Mouse (Mus musculus) hindbrain, postnatal 0 days (tissue): ENCODE measurements around the gene 2010111I01Rik. TPM values are rescaled to one million over a fixed set of nuclear protein-coding genes. Genes with fewer than 3 reads are reported as not detected.

Experiments used
- ATAC-seq: fragments of 200-750 bp; cut with Nextera tagmentation; 2 replicates; pipeline ENCODE4 v1.8.0; 2017; ENCODE audit warnings: mild to moderate bottlenecking, moderate TSS enrichment, moderate library complexity
- DNase-seq: peaks from one replicate; pipeline ENCODE4 v3.0.0-alpha.2; 2015; ENCODE audit warnings: low spot score
- H3K27ac ChIP-seq: fragments of 300-500 bp; sonication (generic); 2 replicates; pipeline ENCODE4 v1.5.1; 2014; ENCODE audit warnings: mild to moderate bottlenecking
- H3K27me3 ChIP-seq: fragments of 300-500 bp; sonication (generic); 2 replicates; pipeline ENCODE4 v1.6.1; 2014; ENCODE audit warnings: low read length, mixed read lengths; ENCODE audit not compliant: insufficient read depth
- H3K36me3 ChIP-seq: fragments of 300-500 bp; sonication (generic); 2 replicates; pipeline ENCODE4 v1.6.1; 2014; ENCODE audit warnings: low read length, mixed read lengths; ENCODE audit not compliant: insufficient read depth
- H3K4me1 ChIP-seq: fragments of 300-500 bp; sonication (generic); 2 replicates; pipeline ENCODE4 v1.6.1; 2014; ENCODE audit warnings: antibody characterized with exemption, low read length, mixed read lengths; ENCODE audit not compliant: insufficient read depth
- H3K4me2 ChIP-seq: fragments of 300-500 bp; sonication (generic); 2 replicates; pipeline ENCODE4 v1.6.1; 2014; ENCODE audit warnings: low read depth, mild to moderate bottlenecking, low read length, moderate library complexity, mixed read lengths
- H3K4me3 ChIP-seq: fragments of 300-500 bp; sonication (generic); 2 replicates; pipeline ENCODE4 v1.5.1; 2014; ENCODE audit warnings: low read length
- H3K9ac ChIP-seq: fragments of 300-500 bp; sonication (generic); replicated peaks from 2 replicates; pipeline ENCODE4 v1.6.1; 2014; ENCODE audit warnings: mild to moderate bottlenecking, low read length, moderate library complexity, mixed read lengths
- H3K9me3 ChIP-seq: fragments of 300-500 bp; sonication (generic); 2 replicates; pipeline ENCODE4 v1.6.1; 2016; ENCODE audit warnings: low read length, mixed read lengths
- CTCF ChIP-seq: IDR thresholded peaks from 2 replicates; pipeline ENCODE4 v1.5.1; 2016; ENCODE audit warnings: antibody characterized with exemption, control low read depth, low read depth
- WGBS: fragments of 180-500 bp; shearing (Covaris S2); extraction: QIAGEN DNeasy Blood & Tissue Kit; methylation state at CpG from one replicate; pipeline ENCODE4 v1.1.7; 2014; 5-methylcytosine and 5-hydroxymethylcytosine counted together
- polyA plus RNA-seq: library from polyadenylated mRNA; unstranded; fragments of >200 nt; fragmentation: Nextera tagmentation; extraction: Ambion mirVana; gene quantifications from 2 replicates; pipeline ENCODE4 v1.2.1, GENCODE M21; 2015
- total RNA-seq: library from RNA; depleted of rRNA; stranded (reverse); fragments of >200 nt; gene quantifications from 2 replicates; pipeline ENCODE4 v1.2.3, GENCODE M21; 2014

The 2010111I01Rik gene
- total and polyA plus RNA-seq, 2 experiments from 2014 or later, result 15.9 to 29.8 TPM

DNA sequence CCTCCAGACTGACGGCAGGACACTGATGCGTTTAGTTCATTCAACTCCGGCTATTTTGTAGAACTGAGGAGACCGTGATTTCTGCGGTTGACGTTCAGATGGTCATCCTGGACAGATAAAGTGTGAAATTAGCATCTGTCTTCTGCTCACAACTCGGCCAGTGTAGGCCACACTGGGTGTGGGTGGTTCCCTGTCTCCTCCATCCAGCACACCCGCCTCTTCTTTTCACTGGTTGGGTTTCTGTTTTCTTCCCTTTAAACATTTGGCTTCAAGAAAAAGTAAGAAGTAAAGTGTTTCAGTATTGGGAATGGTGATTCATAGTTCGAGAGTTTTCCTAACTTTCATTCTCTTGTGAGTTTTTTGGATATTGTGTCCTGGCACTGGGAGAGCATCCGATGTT lies 283.6 kb downstream of the 2010111I01Rik start:
- no peaks in the 10 kb centered on the region; the same call in 1 of the 2 replicates for H3K36me3 ChIP-seq
- no peaks in the 10 kb centered on the region for H3K4me1 ChIP-seq
- H3K9ac ChIP-seq, result no peak overlapping the region
- no peak overlapping the region for H3K4me2 ChIP-seq
- no peak overlapping the region for H3K27ac ChIP-seq
- no peak for TF ChIP-seq CTCF
- DNase-seq (no peak), ATAC-seq (no peak)
- 92% methylated on average over 10 of the region's 10 CpGs for WGBS
- no peaks in the 10 kb centered on the region for H3K27me3 ChIP-seq
- H3K4me3 ChIP-seq, result no peak overlapping the region
- H3K9me3 ChIP-seq, result no peaks in the 10 kb centered on the region

DNA sequence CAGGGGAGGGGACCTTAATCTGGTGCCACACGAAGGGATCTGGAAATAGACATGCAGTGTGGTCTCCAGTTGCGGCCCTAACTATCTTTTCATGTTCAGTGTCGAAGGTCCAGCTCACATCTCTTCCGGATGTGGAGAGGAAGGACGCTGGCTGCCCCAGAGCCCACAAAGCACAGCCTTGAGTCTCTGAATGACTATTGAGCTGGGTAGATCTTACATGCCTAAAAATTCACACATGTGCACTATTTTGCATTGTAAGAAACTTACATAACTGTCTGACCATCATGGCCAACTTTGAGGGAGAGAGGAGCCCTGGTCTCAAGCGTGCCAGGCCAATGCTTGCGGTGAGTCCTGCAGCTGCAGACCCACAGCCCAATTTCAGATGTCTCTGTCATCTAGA lies 284.5 kb downstream of the 2010111I01Rik start:
- Histone ChIP-seq H3K4me3 (no peak overlapping the region), H3K9ac (no peak overlapping the region), H3K4me2 (no peak overlapping the region), H3K27ac (no peak overlapping the region), H3K27me3 (no peaks in the 10 kb centered on the region), H3K4me1 (no peaks in the 10 kb centered on the region), H3K9me3 (no peaks in the 10 kb centered on the region), H3K36me3 (no peaks in the 10 kb centered on the region; the same call in 1 of the 2 replicates)
- no peak for TF ChIP-seq CTCF
- no peak for DNase-seq
- no peak for ATAC-seq
- 88% methylated on average over 7 of the region's 7 CpGs for WGBS

DNA sequence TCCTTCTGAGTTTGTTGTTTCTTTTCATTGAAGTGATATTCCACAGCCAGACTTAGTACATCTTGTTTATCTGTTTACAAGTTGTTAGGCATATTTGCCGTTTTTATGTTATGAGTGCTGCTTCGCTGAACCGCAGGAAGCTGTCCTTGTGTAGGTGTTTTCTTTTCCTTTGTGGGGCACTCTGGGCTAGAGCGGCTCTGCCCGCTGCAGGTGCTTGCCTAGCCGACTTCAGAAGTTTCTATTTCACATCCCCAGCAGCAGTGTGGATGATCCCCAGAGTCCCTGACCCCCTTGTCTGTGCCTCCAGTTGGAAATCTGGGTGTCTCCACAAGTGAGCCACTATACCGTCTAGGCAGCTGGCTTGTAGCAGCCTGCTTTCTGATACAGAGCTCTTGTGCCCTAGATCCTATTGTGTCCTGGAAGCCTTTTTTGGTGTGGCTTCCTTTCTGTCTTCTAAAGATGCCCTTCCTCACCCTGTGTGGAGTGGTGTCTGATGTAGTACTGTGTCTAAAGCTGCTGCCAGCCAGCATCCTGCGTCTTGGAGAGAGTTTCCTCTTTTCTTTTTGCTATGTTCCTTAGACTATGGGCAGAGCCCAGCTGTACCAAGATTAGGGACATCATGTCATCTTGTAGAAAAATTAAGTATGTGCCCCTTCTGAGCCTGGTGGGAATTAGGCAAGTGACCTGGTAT lies 285.2 kb downstream of the 2010111I01Rik start:
- DNase-seq (no peak), ATAC-seq (no peak)
- Histone ChIP-seq H3K4me1 (no peaks in the 10 kb centered on the region), H3K36me3 (no peaks in the 10 kb centered on the region; the same call in 1 of the 2 replicates), H3K9ac (no peak overlapping the region), H3K27me3 (no peaks in the 10 kb centered on the region), H3K4me3 (no peak overlapping the region), H3K27ac (no peak overlapping the region), H3K4me2 (no peak overlapping the region), H3K9me3 (no peaks in the 10 kb centered on the region)
- 80% methylated on average over 8 of the region's 8 CpGs for WGBS
- no peak for TF ChIP-seq CTCF

DNA sequence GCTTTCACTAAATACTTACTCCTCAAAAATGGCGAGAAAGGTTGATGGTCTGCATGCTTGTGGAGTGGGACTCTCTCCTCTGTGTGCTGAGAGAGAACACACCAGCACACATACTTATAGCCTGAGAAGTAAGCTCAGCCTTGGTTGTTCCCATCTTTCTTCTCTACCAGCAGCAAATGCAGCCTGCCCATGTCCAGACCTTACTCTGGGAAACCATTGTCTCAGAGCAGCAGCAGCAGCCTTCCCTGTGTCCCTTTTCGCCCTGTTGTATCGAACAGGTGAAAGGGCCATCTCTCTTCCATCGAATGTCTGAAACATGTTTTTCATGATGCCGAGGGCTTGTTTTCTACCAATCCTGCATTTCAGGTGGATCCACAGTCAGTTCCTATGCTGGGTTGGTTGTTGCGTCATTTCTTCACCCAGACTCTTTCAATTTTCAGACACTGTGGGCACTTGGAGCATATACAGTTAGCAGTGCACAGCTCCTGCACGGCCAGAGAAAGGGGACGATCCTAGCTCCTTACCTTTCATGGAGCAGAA lies 285.8 kb downstream of the 2010111I01Rik start:
- ATAC-seq, result no peak
- Histone ChIP-seq H3K4me2 (no peak overlapping the region), H3K27ac (no peak overlapping the region), H3K27me3 (no peaks in the 10 kb centered on the region), H3K36me3 (no peaks in the 10 kb centered on the region; the same call in 1 of the 2 replicates), H3K9ac (no peak overlapping the region), H3K9me3 (no peaks in the 10 kb centered on the region), H3K4me3 (no peak overlapping the region), H3K4me1 (no peaks in the 10 kb centered on the region)
- no peak for DNase-seq
- 94% methylated on average over 8 of the region's 8 CpGs for WGBS
- TF ChIP-seq CTCF, result no peak

DNA sequence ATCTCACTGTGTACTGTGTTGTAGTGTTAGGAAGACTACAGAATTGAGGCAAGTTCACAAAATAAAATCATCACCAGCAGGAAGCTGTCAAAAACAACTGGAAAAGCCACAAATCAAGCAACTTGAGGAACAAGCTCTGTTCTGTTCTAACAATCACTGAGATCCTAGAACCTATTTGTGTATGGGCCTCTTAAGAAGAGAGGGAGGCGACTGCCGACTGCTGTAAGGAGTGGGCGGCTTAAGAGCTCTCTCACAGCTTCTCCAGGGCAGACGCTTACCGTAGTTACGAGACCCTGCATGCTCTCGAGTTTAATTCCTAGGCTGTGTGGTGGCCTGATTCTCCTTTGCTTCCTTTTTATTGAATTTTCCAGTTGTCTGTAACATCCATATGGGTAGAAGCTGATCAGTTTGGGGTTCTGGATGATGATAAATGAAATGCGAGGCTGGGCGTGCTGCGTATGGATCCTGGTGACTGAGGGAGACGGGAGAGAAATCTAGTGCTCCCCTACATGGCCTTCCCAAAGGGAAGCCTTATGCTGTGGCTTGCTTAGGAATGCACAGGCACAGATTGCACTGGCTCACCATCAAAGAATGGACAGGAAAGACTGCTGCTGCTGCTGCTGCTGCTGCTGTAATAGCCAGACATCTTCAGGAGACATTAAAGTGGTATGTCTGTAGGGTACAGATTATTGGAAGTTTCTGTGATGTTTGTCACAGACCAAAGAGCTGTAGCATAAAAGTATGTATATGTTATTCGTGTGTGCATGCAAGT lies 286.6 kb downstream of the 2010111I01Rik start:
- no peak for ATAC-seq
- 64% methylated on average over 12 of the region's 12 CpGs for whole genome bisulfite sequencing

DNA sequence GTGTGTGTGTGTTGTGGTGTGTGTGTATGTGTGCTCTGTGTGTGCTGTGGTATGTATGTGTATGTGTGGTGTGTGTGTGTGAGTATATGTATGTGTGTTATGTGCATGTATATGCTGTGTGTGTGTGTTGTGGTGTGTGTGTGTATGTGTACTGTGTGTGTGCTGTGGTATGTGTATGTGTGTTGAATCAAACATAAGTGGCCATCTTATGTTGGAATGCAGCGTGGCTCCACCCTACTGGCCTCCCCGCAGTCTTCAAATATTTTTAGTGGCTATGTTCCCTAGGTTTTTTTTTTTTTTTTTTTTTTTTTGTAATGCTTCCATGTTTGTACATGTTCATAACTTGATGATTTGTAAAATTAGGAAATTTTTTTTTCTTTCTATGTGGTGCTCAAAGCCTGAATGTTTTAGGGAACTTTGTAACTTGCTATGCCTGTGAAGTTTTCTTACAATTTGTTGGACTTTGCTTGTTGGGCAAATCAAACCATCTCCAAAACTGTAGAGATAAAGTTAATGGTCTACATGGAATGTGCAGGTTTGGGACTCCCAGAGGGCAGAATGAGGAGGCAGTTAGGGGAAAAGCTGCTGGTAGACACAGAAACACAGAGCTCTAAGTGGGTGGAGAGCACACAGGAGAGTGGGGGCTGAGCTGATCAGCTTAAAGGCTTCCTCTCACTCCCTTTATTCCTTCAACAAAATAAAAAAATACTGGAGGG lies 287.8 kb downstream of the 2010111I01Rik start:
- H3K4me2 ChIP-seq, result no peak overlapping the region
- no peaks in the 10 kb centered on the region for H3K9me3 ChIP-seq
- H3K4me3 ChIP-seq, result no peak overlapping the region
- no peaks in the 10 kb centered on the region; the same call in 1 of the 2 replicates for H3K36me3 ChIP-seq
- H3K27me3 ChIP-seq, result no peaks in the 10 kb centered on the region
- H3K9ac ChIP-seq, result no peak overlapping the region
- H3K4me1 ChIP-seq, result no peaks in the 10 kb centered on the region
- no peak overlapping the region for H3K27ac ChIP-seq
- TF ChIP-seq CTCF, result no peak
- no peak for ATAC-seq
- WGBS, result 100% methylated on average over 2 of the region's 2 CpGs
- DNase-seq, result no peak

More for the DNA sequence above, 286.6 kb downstream of the 2010111I01Rik start:
- no peaks in the 10 kb centered on the region for H3K9me3 ChIP-seq
- no peak overlapping the region for H3K4me2 ChIP-seq
- H3K36me3 ChIP-seq, result no peaks in the 10 kb centered on the region; the same call in 1 of the 2 replicates
- H3K4me1 ChIP-seq, result no peaks in the 10 kb centered on the region
- H3K9ac ChIP-seq, result no peak overlapping the region
- no peak for DNase-seq
- H3K27ac ChIP-seq, result peak overlapping the region; percentile 41; the same call in 1 of the 2 replicates
- H3K27me3 ChIP-seq, result no peaks in the 10 kb centered on the region
- no peak overlapping the region for H3K4me3 ChIP-seq
- no peak for TF ChIP-seq CTCF
